Mouse (Mus musculus): ENCODE data around the gene Cdc14b. TPM values are rescaled to one million over a fixed set of nuclear protein-coding genes. Genes with fewer than 3 reads are reported as not detected.

Cdc14b gene
- polyA plus RNA-seq, 1 experiment from 2014 or later = 13.4 TPM

GRCm38 (mm10) chr13:64152241-64152669 is 122.8 kb downstream of the Cdc14b start:
- Histone ChIP-seq H3K27ac (ENCODE audit: low read depth, low read length) (peak overlapping the region; percentile 85), H3K36me3 (ENCODE audit: control insufficient read depth, insufficient read depth, low read length) (no peaks in the 10 kb centered on the region), H3K4me2 (ENCODE audit: low read depth) (peak overlapping the region; percentile 92), H3K4me3 (ENCODE audit: low read depth, low read length) (peak overlapping the region; percentile 89), H3K9me3 (ENCODE audit: control insufficient read depth, low read length) (no peaks in the 10 kb centered on the region), H3K9ac (ENCODE audit: low read length) (peak overlapping the region; percentile 84), H3K27me3 (ENCODE audit: control insufficient read depth, insufficient read depth, low read length) (no peaks in the 10 kb centered on the region), H3K4me1 (ENCODE audit: control insufficient read depth, insufficient read depth, low read length) (peaks cover 20% of the 10 kb centered on the region; the same call in 1 of the 2 replicates)
- 1% methylated on average over 38 of the region's 42 CpGs for WGBS
- peak; percentile 41 for ATAC-seq (ENCODE audit: insufficient read depth, low FRiP score, low TSS enrichment)
- peak; percentile 88 for DNase-seq (ENCODE audit: low spot score)

GRCm38 (mm10) chr13:64150121-64150520 is 125.0 kb downstream of the Cdc14b start:
- H3K4me1 ChIP-seq (ENCODE audit: control insufficient read depth, insufficient read depth, low read length) = peaks cover 15% of the 10 kb centered on the region; the same call in 1 of the 2 replicates
- 72% methylated on average over 5 of the region's 5 CpGs for WGBS
- no peaks in the 10 kb centered on the region for H3K36me3 ChIP-seq (ENCODE audit: control insufficient read depth, insufficient read depth, low read length)
- no peak overlapping the region for H3K4me2 ChIP-seq (ENCODE audit: low read depth)
- no peak overlapping the region for H3K9ac ChIP-seq (ENCODE audit: low read length)
- no peak overlapping the region for H3K27ac ChIP-seq (ENCODE audit: low read depth, low read length)
- H3K4me3 ChIP-seq (ENCODE audit: low read depth, low read length) = peak overlapping the region; percentile 1; the same call in 1 of the 2 replicates
- no peaks in the 10 kb centered on the region for H3K9me3 ChIP-seq (ENCODE audit: control insufficient read depth, low read length)
- no peak for ATAC-seq (ENCODE audit: insufficient read depth, low FRiP score, low TSS enrichment)
- no peak for DNase-seq (ENCODE audit: low spot score)
- no peaks in the 10 kb centered on the region for H3K27me3 ChIP-seq (ENCODE audit: control insufficient read depth, insufficient read depth, low read length)

Other genes with a start within 250 kb of the Cdc14b start
- gene Hsd17b3, start 186.1 kb downstream of the Cdc14b start, polyA plus RNA-seq (2014; fragmentation: Nextera tagmentation; extraction: Ambion mirVana) = not detected in 2 replicates
- 3.8 and 7.4 TPM in 2 replicates for gene Slc35d2, start 145.9 kb downstream of the Cdc14b start, polyA plus RNA-seq (2014; fragmentation: Nextera tagmentation; extraction: Ambion mirVana)
- gene Zfp367, start 122.1 kb downstream of the Cdc14b start, polyA plus RNA-seq (2014; fragmentation: Nextera tagmentation; extraction: Ambion mirVana) = 14.3 and 15.4 TPM in 2 replicates
- 33.4 and 36.6 TPM in 2 replicates for gene Habp4, start 113.5 kb downstream of the Cdc14b start, polyA plus RNA-seq (2014; fragmentation: Nextera tagmentation; extraction: Ambion mirVana)
- 20.0 and 22.9 TPM in 2 replicates for gene Aaed1, start 37.4 kb upstream of the Cdc14b start, polyA plus RNA-seq (2014; fragmentation: Nextera tagmentation; extraction: Ambion mirVana)
- 148 and 169 TPM in 2 replicates for gene Ctsl, start 95.6 kb upstream of the Cdc14b start, polyA plus RNA-seq (2014; fragmentation: Nextera tagmentation; extraction: Ambion mirVana)
- gene Cdk20, start 157.0 kb upstream of the Cdc14b start, polyA plus RNA-seq (2014; fragmentation: Nextera tagmentation; extraction: Ambion mirVana) = 6.9 and 9.5 TPM in 2 replicates
- gene Fam240b, start 222.5 kb upstream of the Cdc14b start, polyA plus RNA-seq (2014; fragmentation: Nextera tagmentation; extraction: Ambion mirVana) = not detected in 2 replicates

All from neural tube, embryonic 11.5 days (tissue).